Mouse (Mus musculus) E14TG2a.4 (cell line): ENCODE data around the gene Prdm10.

Source experiments
- H3K27me3 ChIP-seq: 2 replicates; pipeline ENCODE4 v1.6.1; 2014; ENCODE audit warnings: low read length, control low read depth; ENCODE audit not compliant: insufficient read depth
- H3K36me3 ChIP-seq: 2 replicates; pipeline ENCODE4 v1.6.1; 2014; ENCODE audit warnings: low read length, control low read depth; ENCODE audit not compliant: insufficient read depth
- H3K4me1 ChIP-seq: replicated peaks from 2 replicates; pipeline ENCODE4 v1.6.1; 2014; ENCODE audit warnings: low read depth, low read length, control low read depth
- H3K4me3 ChIP-seq: replicated peaks from 2 replicates; pipeline ENCODE4 v1.5.1; 2014; ENCODE audit warnings: mild to moderate bottlenecking, low read length
- H3K9me3 ChIP-seq: 2 replicates; pipeline ENCODE4 v1.6.1; 2014; ENCODE audit warnings: low read length, control low read depth
- CTCF ChIP-seq: conservative IDR thresholded peaks from 2 replicates; pipeline ENCODE4 v1.5.1; 2014; ENCODE audit warnings: low read length
- NANOG ChIP-seq: IDR thresholded peaks from 2 replicates; pipeline ENCODE4 v1.6.1; 2014; ENCODE audit warnings: borderline replicate concordance, low read length, mixed read lengths
- POU5F1 ChIP-seq: IDR thresholded peaks from 2 replicates; pipeline ENCODE4 v1.6.1; 2014; ENCODE audit warnings: low read length, borderline replicate concordance

Prdm10 gene

DNA sequence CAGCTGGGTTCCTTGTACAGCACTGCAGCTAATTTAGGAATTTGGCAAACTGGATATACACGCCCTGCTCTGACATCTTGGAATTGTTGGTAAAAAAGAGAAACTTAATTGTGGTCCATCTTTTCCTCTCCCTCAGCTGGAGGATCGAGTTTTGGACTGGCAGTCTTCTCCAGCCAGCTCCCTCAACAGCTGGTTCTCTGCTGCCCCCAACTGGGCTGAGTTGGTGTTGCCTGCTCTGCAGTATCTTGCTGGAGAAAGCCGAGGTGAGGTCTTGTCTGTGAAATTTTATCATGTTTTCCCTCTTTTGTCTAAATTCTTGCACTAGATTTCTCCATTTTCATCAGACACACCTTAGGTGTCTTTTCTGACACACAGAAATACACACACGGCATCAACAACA is 120.1 kb downstream of the Prdm10 start:
- H3K27me3 ChIP-seq: no peaks in the 10 kb centered on the region
- H3K4me1 ChIP-seq: peaks cover 8% of the 10 kb centered on the region; the same call in 1 of the 2 replicates
- no peaks in the 10 kb centered on the region for H3K9me3 ChIP-seq
- H3K36me3 ChIP-seq: peaks cover 98% of the 10 kb centered on the region
- TF ChIP-seq CTCF: peak; percentile 89
- TF ChIP-seq NANOG: no peak
- no peak overlapping the region for H3K4me3 ChIP-seq

DNA sequence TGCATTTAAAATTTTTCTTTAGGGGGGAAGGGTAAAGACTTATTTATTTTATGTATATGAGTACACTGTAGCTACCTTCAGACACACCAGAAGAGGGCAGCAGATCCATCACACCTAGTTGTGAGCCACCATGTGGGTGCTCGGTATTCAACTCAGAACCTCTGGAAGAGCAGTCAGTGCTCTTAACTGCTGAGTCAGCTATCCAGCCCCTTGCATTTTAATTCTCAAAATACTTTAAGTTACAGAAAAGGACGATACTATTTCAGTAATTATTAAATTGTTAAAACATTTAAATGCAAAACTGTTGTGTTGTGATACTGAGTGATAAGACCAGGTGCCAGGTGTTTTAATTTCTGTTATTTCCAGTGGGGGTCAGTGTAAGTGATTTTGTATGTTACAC is 124.0 kb downstream of the Prdm10 start:
- TF ChIP-seq CTCF (no peak), POU5F1 (no peak), NANOG (no peak)
- H3K4me1 ChIP-seq: peaks cover 12% of the 10 kb centered on the region
- no peak overlapping the region for H3K4me3 ChIP-seq
- H3K9me3 ChIP-seq: no peaks in the 10 kb centered on the region
- H3K36me3 ChIP-seq: peaks cover 89% of the 10 kb centered on the region
- no peaks in the 10 kb centered on the region for H3K27me3 ChIP-seq

- Histone ChIP-seq H3K4me1 (peaks cover 17% of the 10 kb centered on the region), H3K9me3 (no peaks in the 10 kb centered on the region), H3K4me3 (no peak overlapping the region), H3K36me3 (peaks cover 90% of the 10 kb centered on the region), H3K27me3 (no peaks in the 10 kb centered on the region)
- TF ChIP-seq POU5F1 (no peak), CTCF (peak; percentile 96), NANOG (no peak)
Measured at GRCm38 (mm10) chr9:31405217-31405616, 124.9 kb downstream of the Prdm10 start.

GRCm38 (mm10) chr9:31412165-31412564 is 131.8 kb downstream of the Prdm10 start:
- Histone ChIP-seq H3K9me3 (no peaks in the 10 kb centered on the region), H3K36me3 (peaks cover 97% of the 10 kb centered on the region), H3K4me3 (no peak overlapping the region), H3K27me3 (no peaks in the 10 kb centered on the region), H3K4me1 (peaks cover 17% of the 10 kb centered on the region)
- TF ChIP-seq CTCF (no peak), POU5F1 (no peak), NANOG (no peak)

DNA sequence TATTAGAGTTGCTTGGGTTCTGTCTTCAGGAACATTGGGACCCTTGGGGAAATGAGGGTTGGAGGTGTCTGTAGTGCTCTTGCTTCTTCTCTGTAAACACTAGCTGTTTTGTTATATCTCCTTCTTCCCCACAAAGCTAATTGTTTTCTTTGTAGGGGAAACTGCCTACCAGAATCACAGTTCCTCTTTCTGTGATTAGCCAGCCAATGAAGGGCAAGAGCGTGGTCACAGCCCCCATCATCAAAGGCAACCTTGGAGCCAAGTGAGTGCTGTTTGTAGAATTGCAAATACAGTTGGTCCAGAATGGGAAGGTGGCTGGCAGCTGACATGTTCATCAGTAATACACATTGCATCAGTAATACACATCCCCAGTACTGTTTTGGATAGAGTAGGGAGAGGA is 138.5 kb downstream of the Prdm10 start:
- peaks cover 8% of the 10 kb centered on the region for H3K4me1 ChIP-seq
- H3K27me3 ChIP-seq: no peaks in the 10 kb centered on the region
- H3K36me3 ChIP-seq: peaks cover 85% of the 10 kb centered on the region
- no peak overlapping the region for H3K4me3 ChIP-seq
- no peaks in the 10 kb centered on the region for H3K9me3 ChIP-seq
- TF ChIP-seq POU5F1 (no peak), CTCF (no peak)

GRCm38 (mm10) chr9:31422143-31422542 is 141.8 kb downstream of the Prdm10 start:
- Histone ChIP-seq H3K4me1 (peaks cover 8% of the 10 kb centered on the region), H3K4me3 (no peak overlapping the region), H3K36me3 (peaks cover 53% of the 10 kb centered on the region), H3K27me3 (no peaks in the 10 kb centered on the region), H3K9me3 (no peaks in the 10 kb centered on the region)
- TF ChIP-seq NANOG (no peak), POU5F1 (no peak), CTCF (no peak)

DNA sequence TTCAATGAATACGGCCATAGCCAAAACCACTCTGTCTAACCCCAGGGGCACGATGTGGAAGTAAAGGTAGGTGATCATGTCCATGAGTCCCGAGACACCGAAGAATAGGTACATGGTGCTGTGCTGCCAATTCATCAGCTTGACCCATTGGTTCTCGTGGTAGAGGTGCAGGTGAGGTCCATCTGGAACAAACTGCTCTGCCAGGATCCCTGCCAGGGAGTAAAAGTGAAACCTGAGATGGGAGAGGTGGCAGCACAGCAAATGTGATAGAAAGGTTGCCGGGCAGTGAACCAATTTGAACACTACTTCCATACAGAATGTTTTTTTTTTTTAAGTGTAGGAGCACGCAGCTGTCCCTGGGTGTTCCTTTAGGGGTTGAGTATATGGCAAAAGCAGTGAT is 148.6 kb downstream of the Prdm10 start:
- peaks cover 26% of the 10 kb centered on the region for H3K4me1 ChIP-seq

GRCm38 (mm10) chr9:31430011-31430410 is 149.7 kb downstream of the Prdm10 start:
- no peaks in the 10 kb centered on the region for H3K9me3 ChIP-seq
- no peaks in the 10 kb centered on the region for H3K27me3 ChIP-seq
- no peak for TF ChIP-seq POU5F1
- no peak for TF ChIP-seq CTCF
- no peak for TF ChIP-seq NANOG
- no peaks in the 10 kb centered on the region for H3K36me3 ChIP-seq
- H3K4me1 ChIP-seq: peaks cover 32% of the 10 kb centered on the region
- no peak overlapping the region for H3K4me3 ChIP-seq

More for the DNA sequence above, 148.6 kb downstream of the Prdm10 start:
- Histone ChIP-seq H3K9me3 (no peaks in the 10 kb centered on the region), H3K36me3 (no peaks in the 10 kb centered on the region; the same call in 1 of the 2 replicates), H3K27me3 (no peaks in the 10 kb centered on the region), H3K4me3 (no peak overlapping the region)
- TF ChIP-seq CTCF: no peak
- TF ChIP-seq NANOG: no peak
- TF ChIP-seq POU5F1: no peak
